Mouse (Mus musculus): ENCODE measurements around the gene Adad1.

Adad1 gene

GRCm38 (mm10) chr3:37063406-37063805 lies at the start of gene Adad1:
Gene Adad1 (plus strand): TSS chr3:37063527.
- DNase-seq (ENCODE audit: low spot score in 2 of 2) = no peak

GRCm38 (mm10) chr3:37037979-37038378 lies 25.3 kb upstream of the Adad1 start:
- DNase-seq (ENCODE audit: low spot score in 2 of 2) = no peak

GRCm38 (mm10) chr3:37039811-37040210 lies 23.5 kb upstream of the Adad1 start:
- no peak for DNase-seq (ENCODE audit: low spot score in 2 of 2)

- no peak for DNase-seq (ENCODE audit: low spot score in 2 of 2)
Observed at GRCm38 (mm10) chr3:37051491-37051890, 11.8 kb upstream of the Adad1 start.

GRCm38 (mm10) chr3:37073211-37073610 lies 9.9 kb downstream of the Adad1 start:
- no peak for DNase-seq (ENCODE audit: low spot score in 2 of 2)

GRCm38 (mm10) chr3:37084860-37085259 lies 21.5 kb downstream of the Adad1 start:
- no peak for DNase-seq (ENCODE audit: low spot score in 2 of 2)

- DNase-seq (ENCODE audit: low spot score in 2 of 2) = no peak
Observed at GRCm38 (mm10) chr3:37090721-37091120, 27.4 kb downstream of the Adad1 start.

- DNase-seq (ENCODE audit: low spot score in 2 of 2) = no peak
Observed at GRCm38 (mm10) chr3:37125655-37126054, 62.3 kb downstream of the Adad1 start, which contains the start of gene Il2. Gene Il2 (minus strand): TSS chr3:37125959.

- DNase-seq (ENCODE audit: low spot score in 2 of 2) = no peak
Observed at GRCm38 (mm10) chr3:37126162-37126561, 62.8 kb downstream of the Adad1 start.

GRCm38 (mm10) chr3:37128269-37128668 lies 64.9 kb downstream of the Adad1 start:
- DNase-seq (ENCODE audit: low spot score in 2 of 2) = no peak

- no peak for DNase-seq (ENCODE audit: low spot score in 2 of 2)
Observed at GRCm38 (mm10) chr3:37129063-37129462, 65.7 kb downstream of the Adad1 start.

- DNase-seq (ENCODE audit: low spot score in 2 of 2) = no peak
Observed at GRCm38 (mm10) chr3:37137231-37137630, 73.9 kb downstream of the Adad1 start.

GRCm38 (mm10) chr3:37139192-37139591 lies 75.9 kb downstream of the Adad1 start:
- no peak for DNase-seq (ENCODE audit: low spot score in 2 of 2)

- no peak for DNase-seq (ENCODE audit: low spot score in 2 of 2)
Observed at GRCm38 (mm10) chr3:37140168-37140906, 77.0 kb downstream of the Adad1 start.

- no peak for DNase-seq (ENCODE audit: low spot score in 2 of 2)
Observed at GRCm38 (mm10) chr3:37141827-37142226, 78.5 kb downstream of the Adad1 start.

GRCm38 (mm10) chr3:37144979-37145378 lies 81.7 kb downstream of the Adad1 start:
- DNase-seq (ENCODE audit: low spot score in 2 of 2) = no peak

GRCm38 (mm10) chr3:37146406-37146805 lies 83.1 kb downstream of the Adad1 start:
- DNase-seq (ENCODE audit: low spot score in 2 of 2) = no peak

- no peak for DNase-seq (ENCODE audit: low spot score in 2 of 2)
Observed at GRCm38 (mm10) chr3:37146810-37147209, 83.5 kb downstream of the Adad1 start.

GRCm38 (mm10) chr3:37152274-37152673 lies 88.9 kb downstream of the Adad1 start:
- DNase-seq (ENCODE audit: low spot score in 2 of 2) = no peak

GRCm38 (mm10) chr3:37153004-37153403 lies 89.7 kb downstream of the Adad1 start:
- no peak for DNase-seq (ENCODE audit: low spot score in 2 of 2)

GRCm38 (mm10) chr3:37154396-37154795 lies 91.1 kb downstream of the Adad1 start:
- DNase-seq (ENCODE audit: low spot score in 2 of 2) = no peak

GRCm38 (mm10) chr3:37157082-37157481 lies 93.8 kb downstream of the Adad1 start:
- DNase-seq (ENCODE audit: low spot score in 2 of 2) = no peak

GRCm38 (mm10) chr3:37158246-37158645 lies 94.9 kb downstream of the Adad1 start:
- DNase-seq (ENCODE audit: low spot score in 2 of 2) = no peak

GRCm38 (mm10) chr3:37161096-37161495 lies 97.8 kb downstream of the Adad1 start:
- DNase-seq (ENCODE audit: low spot score in 2 of 2) = no peak

All from frontal cortex, postnatal 14 days (tissue).